Mouse (Mus musculus) forelimb bud, embryonic 11.5 days (tissue): ENCODE results near the gene Kcnk13.

Experiments used
- DNase-seq: peaks from one replicate; pipeline ENCODE4 v3.0.0-alpha.2; 2012; ENCODE audit warnings: low read depth, low spot score

The Kcnk13 gene

DNA sequence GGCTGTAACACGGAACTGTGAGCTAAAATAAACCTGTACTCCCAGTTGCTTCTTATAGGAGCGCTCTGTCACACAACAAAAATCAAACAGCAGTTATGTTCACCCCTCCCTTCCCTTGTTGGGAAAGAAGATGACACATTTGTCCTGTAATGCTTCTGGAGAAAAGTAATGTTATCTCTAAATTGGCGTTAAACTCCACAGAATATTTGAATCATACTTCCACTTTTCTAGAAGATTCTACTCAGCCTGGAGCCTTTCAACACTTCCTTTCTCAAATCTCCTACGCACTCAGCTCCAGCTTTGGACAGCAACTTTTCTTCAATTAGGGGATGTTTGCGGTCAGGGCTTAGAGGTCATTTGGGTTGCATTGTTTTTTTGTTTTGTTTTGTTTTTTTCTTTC, 125.0 kb downstream of the Kcnk13 start:
- DNase-seq = no peak

DNA sequence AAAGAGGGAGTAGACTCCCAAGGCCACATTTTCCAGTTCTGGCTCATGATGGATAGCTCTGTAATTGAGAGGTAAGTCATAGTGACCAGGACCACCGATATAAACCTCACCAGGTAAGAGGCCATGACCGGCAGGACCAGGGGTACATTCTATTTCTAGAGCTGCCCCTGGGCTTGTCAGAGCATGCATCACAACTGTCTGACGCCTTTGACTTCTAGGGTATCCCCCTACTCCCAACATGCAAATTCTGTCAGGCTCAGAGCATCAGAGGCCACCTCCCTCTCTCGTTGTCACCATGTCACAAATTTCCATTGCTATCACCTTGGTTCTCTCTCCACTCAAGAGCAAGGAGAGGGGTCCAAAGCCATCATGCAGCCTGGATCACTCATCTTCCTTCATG, 126.5 kb downstream of the Kcnk13 start:
- no peak for DNase-seq

GRCm38 (mm10) chr12:100093046-100093445, 128.7 kb downstream of the Kcnk13 start:
- DNase-seq = no peak

GRCm38 (mm10) chr12:100099971-100100706, 135.8 kb downstream of the Kcnk13 start:
- DNase-seq = no peak

GRCm38 (mm10) chr12:100100707-100101030, 136.4 kb downstream of the Kcnk13 start:
- no peak for DNase-seq

DNA sequence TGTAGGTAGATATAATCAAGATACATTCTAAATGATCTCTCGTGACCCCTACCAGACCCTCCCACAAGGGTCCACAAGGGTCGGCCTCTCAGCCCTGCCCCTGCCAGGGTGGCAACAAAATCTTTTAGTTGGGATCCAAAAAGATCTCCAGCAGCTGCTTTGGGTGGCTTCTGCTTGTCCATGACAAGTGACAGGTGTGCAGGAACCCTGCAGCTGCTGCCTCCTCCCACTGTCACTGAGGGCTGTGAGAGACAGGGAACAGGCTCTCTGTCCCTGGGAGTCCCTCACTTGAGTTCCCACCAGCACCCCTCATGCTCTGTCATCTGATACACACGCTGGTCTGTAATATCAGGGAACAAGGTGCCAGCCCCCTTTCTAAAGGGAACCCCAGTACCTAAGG, 137.4 kb downstream of the Kcnk13 start:
- no peak for DNase-seq

DNA sequence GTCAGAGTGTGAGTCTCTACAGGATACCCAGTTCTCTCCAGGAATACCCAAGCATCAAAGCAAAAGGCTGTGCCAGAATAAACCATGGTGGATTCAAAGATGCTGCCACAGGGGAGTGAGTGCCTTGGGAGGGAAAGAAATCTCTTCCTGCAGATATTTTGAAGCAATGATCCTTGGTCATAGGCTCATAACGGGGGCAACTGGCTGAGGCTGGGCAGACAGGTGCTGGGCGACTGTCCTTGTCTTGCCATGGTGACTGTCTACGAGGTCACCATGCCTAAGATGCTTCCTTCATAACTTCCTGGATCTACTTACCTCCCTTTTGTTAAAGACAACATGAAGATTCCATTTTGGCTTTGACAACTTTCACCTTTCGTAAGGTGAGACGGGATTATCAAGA, 140.2 kb downstream of the Kcnk13 start:
- no peak for DNase-seq

DNA sequence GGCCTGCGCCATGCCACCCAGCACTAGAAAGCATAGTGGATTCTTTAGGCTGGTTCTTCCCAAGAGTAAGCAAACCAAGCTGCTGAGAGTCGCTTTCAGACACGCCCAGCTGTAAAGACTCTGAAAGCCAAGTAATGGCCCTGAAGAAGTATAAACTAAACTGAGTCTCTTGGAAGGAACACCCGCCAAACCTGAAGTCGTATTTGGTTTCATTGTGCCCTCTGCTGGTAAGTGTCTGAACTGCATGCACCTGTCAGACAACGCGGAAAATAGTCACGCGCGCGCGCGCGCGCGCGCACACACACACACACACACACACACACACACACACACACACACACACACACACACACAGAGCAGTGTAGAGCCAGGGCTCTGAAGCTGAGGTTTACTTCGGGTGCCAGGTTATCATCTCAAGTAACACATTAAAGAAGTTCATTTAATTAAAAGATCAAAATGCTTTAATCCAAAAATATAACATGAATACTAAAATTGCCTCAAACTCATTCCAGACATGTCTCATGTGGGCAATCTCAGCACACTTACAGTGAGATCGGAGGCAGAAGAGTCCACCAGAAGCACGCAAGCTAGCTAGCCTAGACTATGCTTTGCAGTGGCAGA, 142.1 kb downstream of the Kcnk13 start:
- peak; percentile 86 for DNase-seq

DNA sequence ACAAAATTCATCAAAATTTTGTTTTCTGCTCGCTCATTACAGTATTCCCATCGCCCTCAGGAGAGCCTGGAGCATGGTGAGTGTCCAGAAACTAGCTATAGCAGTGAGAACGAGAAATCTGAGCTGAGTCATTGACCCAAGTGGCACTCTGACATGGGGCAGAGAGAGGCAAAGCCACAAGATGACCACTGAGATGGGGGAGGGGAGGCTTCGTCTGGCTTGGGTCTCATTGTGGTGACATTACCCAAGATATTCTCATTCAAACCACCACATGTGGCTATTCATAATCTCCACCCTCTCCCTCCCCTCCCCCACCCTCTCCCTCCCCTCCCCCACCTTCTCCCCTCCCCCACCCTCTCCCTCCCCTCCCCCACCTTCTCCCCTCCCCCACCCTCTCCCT, 143.1 kb downstream of the Kcnk13 start:
- no peak for DNase-seq

GRCm38 (mm10) chr12:100109986-100110696, 145.8 kb downstream of the Kcnk13 start, which contains the start of gene Psmc1:
Gene Psmc1, plus strand, starts transcription at chr12:100110154.
- peak; percentile 95 for DNase-seq
